Comparison of ENCODE assay signal across 8 mouse cellular contexts in the genomic region with DNA sequence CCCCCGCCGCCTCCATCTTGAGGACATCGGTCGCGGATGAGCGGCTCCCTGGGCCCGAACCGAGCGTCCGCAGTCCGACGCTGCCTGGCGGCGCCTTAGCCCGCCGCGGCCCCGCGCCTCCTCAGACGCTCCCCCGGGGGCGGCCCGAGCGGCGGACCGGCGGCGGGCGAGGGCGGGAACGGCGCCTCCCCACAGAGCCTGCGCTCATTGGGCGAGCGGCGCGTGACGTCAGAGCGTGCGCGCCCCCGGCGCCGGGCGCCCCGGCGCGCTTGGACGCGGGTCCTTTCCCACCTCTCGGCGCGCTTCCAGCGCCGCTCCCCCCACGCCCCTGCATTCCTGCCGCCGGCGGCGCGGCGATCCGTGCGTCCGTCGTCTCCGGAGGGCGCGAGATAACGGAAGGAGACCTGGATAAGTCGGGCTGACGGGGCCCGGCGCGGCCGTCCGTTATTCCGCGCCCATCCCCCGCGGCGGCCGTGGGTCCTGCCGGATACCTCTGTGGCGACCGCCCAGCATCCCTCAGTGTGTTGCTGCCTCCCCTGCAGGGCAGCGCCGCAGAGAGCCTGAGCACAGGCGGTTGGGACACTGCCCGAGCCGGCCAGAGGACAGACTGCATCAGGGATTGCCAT. TPM values are rescaled to one million over a fixed set of nuclear protein-coding genes. Genes with fewer than 3 reads are reported as not detected.
DNase-seq lines count a peak whose midpoint lies in the region; ATAC-seq and TF ChIP-seq lines count a peak whose summit lies in the region.

TSS of gene Pdzd8 (minus strand) at position 123 of the 626 bp plus-strand sequence.

- peak within 1 kb of the TSS; percentile 94 for H3K9ac ChIP-seq in hindbrain, embryonic 11.5 days (ENCODE audit: low read depth, low read length)
- H3K9ac ChIP-seq in lung, postnatal 0 days (replicated peaks; ENCODE audit: low read depth), result peak within 1 kb of the TSS; percentile 84

- no peaks in the 10 kb centered on the region for H3K36me3 ChIP-seq in hindbrain, embryonic 11.5 days (ENCODE audit: control insufficient read depth, insufficient read depth, low read length)
- H3K36me3 ChIP-seq in lung, postnatal 0 days (ENCODE audit: insufficient read depth, low read length), result no peaks in the 10 kb centered on the region

- H3K27ac ChIP-seq in hindbrain, embryonic 11.5 days (ENCODE audit: low read depth, low read length), result peak within 1 kb of the TSS; percentile 90
- H3K27ac ChIP-seq in lung, postnatal 0 days (ENCODE audit: low read length), result peak within 1 kb of the TSS; percentile 92

- no peaks in the 10 kb centered on the region for H3K9me3 ChIP-seq in hindbrain, embryonic 11.5 days (ENCODE audit: control insufficient read depth, low read length)
- no peaks in the 10 kb centered on the region for H3K9me3 ChIP-seq in lung, postnatal 0 days (ENCODE audit: low read length)

- H3K4me3 ChIP-seq in hindbrain, embryonic 11.5 days (ENCODE audit: low read depth, low read length), result peak within 1 kb of the TSS; percentile 89
- peak within 1 kb of the TSS; percentile 93 for H3K4me3 ChIP-seq in lung, postnatal 0 days (ENCODE audit: low read depth, low read length)

- no peaks in the 10 kb centered on the region for H3K27me3 ChIP-seq in hindbrain, embryonic 11.5 days (ENCODE audit: control insufficient read depth, insufficient read depth, low read length)
- no peaks in the 10 kb centered on the region for H3K27me3 ChIP-seq in lung, postnatal 0 days (replicated peaks; ENCODE audit: insufficient read depth, low read length)

- peak within 1 kb of the TSS; percentile 97 for H3K4me2 ChIP-seq in hindbrain, embryonic 11.5 days (replicated peaks; ENCODE audit: low read depth, low read length)
- peak within 1 kb of the TSS; percentile 89 for H3K4me2 ChIP-seq in lung, postnatal 0 days (replicated peaks; ENCODE audit: low read depth, low read length)

- peak; percentile 97 for DNase-seq in Muller cell, postnatal 12 days (ENCODE audit: inconsistent ontology term)
- DNase-seq in cerebellum, adult 9-11 months, result peak; percentile 92
- DNase-seq in frontal cortex, adult 2 months (ENCODE audit: extremely low spot score in 1 of 2, low spot score in 1 of 2), result peak; percentile 51 to 87
- DNase-seq in hindbrain, embryonic 11.5 days (ENCODE audit: low spot score), result peak; percentile 96
- peak; percentile 85 to 93 for DNase-seq in layer of hippocampus, postnatal 10 days (ENCODE audit: low spot score in 2 of 2)
- peak; percentile 94 for DNase-seq in lung, postnatal 0 days (ENCODE audit: low spot score)
- DNase-seq in ovary, postnatal 10 days (ENCODE audit: low spot score), result peak; percentile 79
- DNase-seq in thymus, postnatal 0 days (ENCODE audit: low spot score), result peak; percentile 89

- TF ChIP-seq CTCF in lung, postnatal 0 days (IDR thresholded peaks at IDR 0.05), result peak; percentile 33; the same call in 1 of the 2 replicates

- WGBS in hindbrain, embryonic 11.5 days, result under 1% methylated on average over 61 of the region's 91 CpGs
- 1% methylated on average over 75 of the region's 91 CpGs for WGBS in lung, postnatal 0 days

- TF ChIP-seq EP300 in lung, postnatal 0 days (IDR thresholded peaks at IDR 0.05), result no peak

- ATAC-seq in hindbrain, embryonic 11.5 days (ENCODE audit: low FRiP score), result peak; percentile 95
- ATAC-seq in lung, postnatal 0 days, result peak; percentile 97

- no peaks in the 10 kb centered on the region for H3K4me1 ChIP-seq in hindbrain, embryonic 11.5 days (replicated peaks; ENCODE audit: control insufficient read depth, insufficient read depth, low read length)
- H3K4me1 ChIP-seq in lung, postnatal 0 days (ENCODE audit: insufficient read depth, low read depth, low read length), result peaks cover 16% of the 10 kb centered on the region; the same call in 1 of the 2 replicates

RNA-seq across cellular contexts. Expression of gene Pdzd8, which starts in this region (rescaled TPM):
- 18.8 and 20.5 TPM in 2 replicates for polyA plus RNA-seq in frontal cortex, adult 2 months (2012; rRNA removed)
- polyA plus RNA-seq in hindbrain, embryonic 11.5 days (2014; fragmentation: Nextera tagmentation; extraction: Ambion mirVana), result 14.1 and 18.2 TPM in 2 replicates
- 10 to 100 TPM; 51.8 to 52.5 TPM for total RNA-seq in layer of hippocampus, postnatal 10 days (2021)
- 6.3 and 6.8 TPM in 2 replicates for polyA plus RNA-seq in lung, postnatal 0 days (2015; fragmentation: Nextera tagmentation; extraction: Ambion mirVana)
- polyA plus RNA-seq in thymus, postnatal 0 days (2015; fragmentation: Nextera tagmentation; extraction: Ambion mirVana), result 8.9 and 9.3 TPM in 2 replicates

Comparison
In these comparisons a context has a peak if more than half of its experiments do, and no peak if none do; other contexts are left out.
1. Peak in every context shown above with its lines: DNase-seq, ATAC-seq, H3K4me3 ChIP-seq and H3K27ac ChIP-seq.